Mouse (Mus musculus) embryo, embryonic 10.5 days (tissue): ENCODE data around the gene P4htm.

Source experiments
- DNase-seq: peaks from one replicate; pipeline ENCODE4 v3.0.0-alpha.2; 2015; ENCODE audit warnings: low spot score

P4htm gene

DNA sequence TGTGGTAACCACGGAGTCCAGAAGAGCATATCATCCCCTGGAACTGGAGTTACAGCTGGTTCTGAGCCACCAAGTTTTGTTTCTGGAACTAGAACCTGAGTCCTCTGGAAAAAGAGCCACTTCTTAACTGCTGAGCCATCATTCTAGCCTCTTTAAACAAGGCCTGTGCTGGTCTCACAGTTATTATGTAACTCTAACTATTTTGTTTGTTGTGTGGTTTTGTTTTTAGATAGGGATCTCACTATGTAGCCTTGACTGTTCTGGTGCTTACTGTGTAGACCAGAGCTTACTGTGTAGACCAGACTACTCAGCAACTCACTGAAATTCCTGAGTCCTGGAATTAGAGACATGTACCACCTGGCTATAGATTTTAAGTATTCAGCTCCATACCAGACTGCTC is 50.6 kb downstream of the P4htm start:
- DNase-seq, result no peak

DNA sequence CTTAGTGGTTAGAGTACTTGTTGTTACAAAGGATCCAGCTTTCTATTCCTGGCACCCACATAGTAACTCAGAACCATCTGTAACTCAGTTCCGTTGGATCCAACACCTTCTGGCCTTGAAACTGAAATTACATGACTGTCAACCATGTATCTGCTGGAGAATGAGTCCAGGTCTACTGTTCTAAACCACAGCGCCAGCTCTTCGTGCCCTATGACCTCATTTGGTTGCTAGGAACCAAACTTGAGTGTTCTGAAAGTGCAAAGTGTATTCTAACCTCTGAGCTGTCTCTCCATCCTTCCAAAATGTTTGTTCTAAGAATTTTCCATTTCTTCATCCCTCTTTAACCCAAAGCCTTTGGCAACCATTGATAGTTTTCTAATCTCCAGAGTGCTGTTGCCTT is 51.5 kb downstream of the P4htm start:
- DNase-seq, result no peak

DNA sequence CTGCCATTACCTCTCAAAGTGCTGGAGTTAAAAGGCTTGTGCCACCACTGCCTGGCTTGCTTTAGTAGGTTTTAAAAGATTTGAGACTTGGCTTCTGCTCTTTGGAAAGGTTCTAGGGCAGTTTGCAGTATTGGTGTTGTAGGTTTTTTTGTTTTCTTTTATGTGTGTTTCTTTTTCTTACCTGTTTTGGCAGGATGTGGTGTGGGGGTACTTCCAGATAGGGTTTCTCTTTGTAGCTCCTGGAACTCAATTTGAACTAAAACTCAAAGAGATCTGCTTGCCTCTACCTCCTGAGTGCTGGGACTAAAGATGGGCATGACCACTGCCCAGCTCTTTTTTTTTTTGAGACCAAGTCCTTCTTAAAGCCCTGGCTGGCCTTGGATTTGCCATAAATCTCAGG is 56.6 kb downstream of the P4htm start:
- DNase-seq, result no peak

DNA sequence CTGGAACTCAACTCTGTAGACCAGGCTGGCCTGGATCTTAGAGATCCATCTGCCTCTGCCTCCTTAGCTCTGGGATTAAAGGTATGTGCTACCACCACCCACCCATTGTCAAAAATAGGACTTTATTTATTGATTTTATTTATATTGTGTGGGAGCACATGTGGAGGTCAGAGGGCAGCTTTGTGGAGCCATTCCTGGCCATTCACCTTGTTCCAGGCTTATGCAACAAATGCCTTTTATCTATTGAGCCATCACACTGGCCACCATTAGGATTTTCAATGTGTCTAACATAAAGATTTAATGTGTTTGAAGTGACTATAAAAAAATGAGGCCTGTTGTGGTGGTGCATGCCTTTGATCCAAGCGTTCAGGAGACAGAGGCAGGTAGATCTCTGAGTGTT is 66.0 kb downstream of the P4htm start:
- no peak for DNase-seq

DNA sequence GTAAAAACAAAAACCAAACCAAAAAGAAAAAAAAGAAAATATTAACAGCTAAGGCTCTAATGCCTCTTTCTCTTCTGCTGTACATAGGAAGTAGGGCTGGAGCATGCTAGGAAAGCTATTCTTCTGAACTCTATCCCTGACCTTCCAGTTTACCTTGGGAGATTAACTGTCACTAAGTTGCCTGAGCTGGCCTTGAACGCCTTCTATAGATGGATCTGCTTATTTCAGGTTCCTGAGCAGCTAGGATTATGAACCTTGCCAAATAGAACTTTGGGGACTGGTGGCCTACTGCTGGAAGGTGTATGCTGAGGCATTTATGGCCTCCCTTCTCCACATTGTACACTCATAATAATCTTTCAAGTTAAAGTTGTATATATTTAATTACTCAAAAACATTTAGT is 66.5 kb downstream of the P4htm start:
- no peak for DNase-seq
